Mouse (Mus musculus): ENCODE data around the gene Hoxc11. TPM values are rescaled to one million over a fixed set of nuclear protein-coding genes. Genes with fewer than 3 reads are reported as not detected.

Gene Hoxc11
- polyA plus RNA-seq, 1 experiment from 2014 or later: not detected

Small RNA genes within 50 kb of the gene (microRNA-seq; reads per million reads assigned to microRNA genes)
- gene Mir196a-2 (ENCODE audit: borderline number of aligned reads): 7.5 reads per million, percentile 43 among the genes with 10 or more reads in this experiment

Other genes starting within 250 kb of the Hoxc11 start
- 33.7 and 47.8 TPM in 2 replicates for gene Calcoco1, start 232.2 kb upstream of the Hoxc11 start, polyA plus RNA-seq (2014; fragmentation: Nextera tagmentation; extraction: Ambion mirVana)
- not detected in 2 replicates for gene Hoxc13, start 33.3 kb upstream of the Hoxc11 start, polyA plus RNA-seq (2014; fragmentation: Nextera tagmentation; extraction: Ambion mirVana)
- gene Hoxc12, start 17.7 kb upstream of the Hoxc11 start, polyA plus RNA-seq (2014; fragmentation: Nextera tagmentation; extraction: Ambion mirVana): not detected in 2 replicates
- 0.10 and 0.18 TPM in 2 replicates for gene Hoxc10, start 12.4 kb downstream of the Hoxc11 start, polyA plus RNA-seq (2014; fragmentation: Nextera tagmentation; extraction: Ambion mirVana)
- 1.7 TPM in 2 replicates for gene Hoxc5, start 13.0 kb downstream of the Hoxc11 start, polyA plus RNA-seq (2014; fragmentation: Nextera tagmentation; extraction: Ambion mirVana)
- not detected in 2 replicates for gene Hoxc9, start 22.0 kb downstream of the Hoxc11 start, polyA plus RNA-seq (2014; fragmentation: Nextera tagmentation; extraction: Ambion mirVana)
- gene Hoxc8, start 36.2 kb downstream of the Hoxc11 start, polyA plus RNA-seq (2014; fragmentation: Nextera tagmentation; extraction: Ambion mirVana): 0.11 and 0.20 TPM in 2 replicates
- gene Hoxc6, start 43.8 kb downstream of the Hoxc11 start, polyA plus RNA-seq (2014; fragmentation: Nextera tagmentation; extraction: Ambion mirVana): 0.49 and 0.51 TPM in 2 replicates
- gene Hoxc4, start 64.5 kb downstream of the Hoxc11 start, polyA plus RNA-seq (2014; fragmentation: Nextera tagmentation; extraction: Ambion mirVana): 1.2 and 2.0 TPM in 2 replicates
- gene Smug1, start 212.7 kb downstream of the Hoxc11 start, polyA plus RNA-seq (2014; fragmentation: Nextera tagmentation; extraction: Ambion mirVana): 14.7 and 17.7 TPM in 2 replicates